Mouse (Mus musculus) CD4-positive naive resting alpha-beta T cell, adult 76 days (primary cell): ENCODE measurements around the gene Cttnbp2. TPM values are rescaled to one million over a fixed set of nuclear protein-coding genes. Genes with fewer than 3 reads are reported as not detected.

Experiments used
- total RNA-seq: library from RNA; stranded (reverse); gene quantifications from one replicate; pipeline ENCODE4 v1.2.4, GENCODE M21; 2023

Gene Cttnbp2
- total RNA-seq = not detected

GRCm38 (mm10) chr6:18514480-18515352 is at the start of gene Cttnbp2:
TSS of gene Cttnbp2 (minus strand) at chr6:18514843.

